Mouse (Mus musculus): ENCODE data around the gene Slc4a5. TPM values are rescaled to one million over a fixed set of nuclear protein-coding genes. Genes with fewer than 3 reads are reported as not detected.

Slc4a5 gene
- polyA plus RNA-seq, 1 experiment from 2014 or later = 1.1 TPM

GRCm38 (mm10) chr6:83197345-83198004, 22.2 kb upstream of the Slc4a5 start:
- no peak overlapping the region for H3K27ac ChIP-seq
- no peak overlapping the region for H3K9ac ChIP-seq
- H3K4me1 ChIP-seq = no peaks in the 10 kb centered on the region
- ATAC-seq (ENCODE audit: insufficient number of reproducible peaks, insufficient read depth, low FRiP score, low TSS enrichment) = no peak
- H3K36me3 ChIP-seq = peaks cover 81% of the 10 kb centered on the region
- H3K4me2 ChIP-seq (replicated peaks) = no peak overlapping the region
- no peaks in the 10 kb centered on the region for H3K9me3 ChIP-seq
- H3K27me3 ChIP-seq = no peaks in the 10 kb centered on the region
- 48% methylated on average over 15 of the region's 15 CpGs for WGBS
- H3K4me3 ChIP-seq = no peak overlapping the region

GRCm38 (mm10) chr6:83203320-83203719, 16.3 kb upstream of the Slc4a5 start:
- ATAC-seq (ENCODE audit: insufficient number of reproducible peaks, insufficient read depth, low FRiP score, low TSS enrichment) = no peak
- Histone ChIP-seq H3K27me3 (no peaks in the 10 kb centered on the region), H3K36me3 (peaks cover 22% of the 10 kb centered on the region), H3K9ac (no peak overlapping the region), H3K27ac (no peak overlapping the region), H3K4me1 (no peaks in the 10 kb centered on the region), H3K4me3 (no peak overlapping the region), H3K4me2 (replicated peaks) (no peak overlapping the region), H3K9me3 (no peaks in the 10 kb centered on the region)
- 90% methylated on average over 4 of the region's 4 CpGs for WGBS

GRCm38 (mm10) chr6:83205851-83206250, 13.8 kb upstream of the Slc4a5 start:
- H3K27ac ChIP-seq = no peak overlapping the region
- no peak for ATAC-seq (ENCODE audit: insufficient number of reproducible peaks, insufficient read depth, low FRiP score, low TSS enrichment)
- no peaks in the 10 kb centered on the region for H3K9me3 ChIP-seq
- 0 out of 2 replicates have a peak, but pooled peaks cover 5% of the 10 kb centered on the region for H3K4me1 ChIP-seq
- H3K4me2 ChIP-seq (replicated peaks) = no peak overlapping the region
- H3K36me3 ChIP-seq = no peaks in the 10 kb centered on the region
- no peak overlapping the region for H3K4me3 ChIP-seq
- no peak overlapping the region for H3K9ac ChIP-seq
- WGBS = 90% methylated on average over 3 of the region's 3 CpGs
- H3K27me3 ChIP-seq = no peaks in the 10 kb centered on the region

- H3K27me3 ChIP-seq = no peaks in the 10 kb centered on the region
- H3K27ac ChIP-seq = no peak overlapping the region
- no peak for ATAC-seq (ENCODE audit: insufficient number of reproducible peaks, insufficient read depth, low FRiP score, low TSS enrichment)
- H3K4me2 ChIP-seq (replicated peaks) = no peak overlapping the region
- H3K4me3 ChIP-seq = no peak overlapping the region
- no peaks in the 10 kb centered on the region for H3K36me3 ChIP-seq
- H3K4me1 ChIP-seq = 0 out of 2 replicates have a peak, but pooled peaks cover 5% of the 10 kb centered on the region
- H3K9ac ChIP-seq = no peak overlapping the region
- H3K9me3 ChIP-seq = no peaks in the 10 kb centered on the region
- 71% methylated on average over 11 of the region's 11 CpGs for WGBS
Observed at GRCm38 (mm10) chr6:83206321-83206720, 13.3 kb upstream of the Slc4a5 start.

- WGBS = 75% methylated on average over 9 of the region's 9 CpGs
Observed at GRCm38 (mm10) chr6:83207361-83208049, 12.1 kb upstream of the Slc4a5 start.

GRCm38 (mm10) chr6:83208050-83208400, 11.6 kb upstream of the Slc4a5 start:
- WGBS = 78% methylated on average over 2 of the region's 2 CpGs
- no peak overlapping the region for H3K27ac ChIP-seq
- no peak for ATAC-seq (ENCODE audit: insufficient number of reproducible peaks, insufficient read depth, low FRiP score, low TSS enrichment)

More at GRCm38 (mm10) chr6:83207361-83208049, 12.1 kb upstream of the Slc4a5 start:
- no peaks in the 10 kb centered on the region for H3K27me3 ChIP-seq
- H3K36me3 ChIP-seq = no peaks in the 10 kb centered on the region
- H3K4me1 ChIP-seq = 0 out of 2 replicates have a peak, but pooled peaks cover 6% of the 10 kb centered on the region
- H3K4me3 ChIP-seq = no peak overlapping the region
- no peak overlapping the region for H3K27ac ChIP-seq
- H3K9ac ChIP-seq = no peak overlapping the region
- no peak for ATAC-seq (ENCODE audit: insufficient number of reproducible peaks, insufficient read depth, low FRiP score, low TSS enrichment)
- H3K9me3 ChIP-seq = no peaks in the 10 kb centered on the region
- H3K4me2 ChIP-seq (replicated peaks) = no peak overlapping the region

GRCm38 (mm10) chr6:83210495-83210894, 9.1 kb upstream of the Slc4a5 start:
- H3K27ac ChIP-seq = no peak overlapping the region
- 52% methylated on average over 2 of the region's 2 CpGs for WGBS

More at GRCm38 (mm10) chr6:83208050-83208400, 11.6 kb upstream of the Slc4a5 start:
- H3K4me3 ChIP-seq = no peak overlapping the region
- no peak overlapping the region for H3K9ac ChIP-seq
- H3K9me3 ChIP-seq = no peaks in the 10 kb centered on the region
- H3K4me1 ChIP-seq = 0 out of 2 replicates have a peak, but pooled peaks cover 8% of the 10 kb centered on the region
- H3K36me3 ChIP-seq = no peaks in the 10 kb centered on the region
- no peaks in the 10 kb centered on the region for H3K27me3 ChIP-seq
- H3K4me2 ChIP-seq (replicated peaks) = no peak overlapping the region

GRCm38 (mm10) chr6:83211526-83211925, 8.1 kb upstream of the Slc4a5 start:
- no peak overlapping the region for H3K9ac ChIP-seq
- 0 out of 2 replicates have a peak, but pooled peaks cover 8% of the 10 kb centered on the region for H3K4me1 ChIP-seq
- H3K27me3 ChIP-seq = no peaks in the 10 kb centered on the region
- no peaks in the 10 kb centered on the region for H3K9me3 ChIP-seq
- H3K36me3 ChIP-seq = no peaks in the 10 kb centered on the region
- no peak overlapping the region for H3K4me3 ChIP-seq
- 28% methylated on average over 5 of the region's 5 CpGs for WGBS
- H3K27ac ChIP-seq = no peak overlapping the region
- H3K4me2 ChIP-seq (replicated peaks) = no peak overlapping the region
- ATAC-seq (ENCODE audit: insufficient number of reproducible peaks, insufficient read depth, low FRiP score, low TSS enrichment) = no peak

More at GRCm38 (mm10) chr6:83210495-83210894, 9.1 kb upstream of the Slc4a5 start:
- no peak overlapping the region for H3K4me2 ChIP-seq (replicated peaks)
- H3K4me3 ChIP-seq = no peak overlapping the region
- no peaks in the 10 kb centered on the region for H3K36me3 ChIP-seq
- no peaks in the 10 kb centered on the region for H3K9me3 ChIP-seq
- no peak overlapping the region for H3K9ac ChIP-seq
- H3K27me3 ChIP-seq = no peaks in the 10 kb centered on the region
- no peak for ATAC-seq (ENCODE audit: insufficient number of reproducible peaks, insufficient read depth, low FRiP score, low TSS enrichment)
- H3K4me1 ChIP-seq = 0 out of 2 replicates have a peak, but pooled peaks cover 8% of the 10 kb centered on the region

GRCm38 (mm10) chr6:83215002-83215666, 4.5 kb upstream of the Slc4a5 start:
- Histone ChIP-seq H3K27me3 (no peaks in the 10 kb centered on the region), H3K36me3 (no peaks in the 10 kb centered on the region), H3K4me1 (0 out of 2 replicates have a peak, but pooled peaks cover 8% of the 10 kb centered on the region), H3K9ac (no peak overlapping the region), H3K4me3 (no peak overlapping the region), H3K27ac (no peak overlapping the region), H3K4me2 (replicated peaks) (no peak overlapping the region), H3K9me3 (no peaks in the 10 kb centered on the region)
- 11% methylated on average over 7 of the region's 7 CpGs for WGBS
- ATAC-seq (ENCODE audit: insufficient number of reproducible peaks, insufficient read depth, low FRiP score, low TSS enrichment) = no peak; the same call in 1 of the 2 replicates

- no peak for ATAC-seq (ENCODE audit: insufficient number of reproducible peaks, insufficient read depth, low FRiP score, low TSS enrichment)
- Histone ChIP-seq H3K4me2 (replicated peaks) (no peak overlapping the region), H3K4me1 (peaks cover 11% of the 10 kb centered on the region), H3K4me3 (no peak overlapping the region), H3K27ac (no peak overlapping the region), H3K9ac (no peak overlapping the region), H3K36me3 (no peaks in the 10 kb centered on the region), H3K9me3 (no peaks in the 10 kb centered on the region), H3K27me3 (peaks cover 15% of the 10 kb centered on the region)
- WGBS = 41% methylated on average over 2 of the region's 2 CpGs
Observed at GRCm38 (mm10) chr6:83231486-83231885, 11.9 kb downstream of the Slc4a5 start.

GRCm38 (mm10) chr6:83233306-83233705, 13.7 kb downstream of the Slc4a5 start:
- ATAC-seq (ENCODE audit: insufficient number of reproducible peaks, insufficient read depth, low FRiP score, low TSS enrichment) = no peak
- Histone ChIP-seq H3K4me3 (no peak overlapping the region), H3K27me3 (peaks cover 16% of the 10 kb centered on the region), H3K4me1 (peaks cover 21% of the 10 kb centered on the region), H3K9ac (no peak overlapping the region), H3K4me2 (replicated peaks) (no peak overlapping the region), H3K36me3 (no peaks in the 10 kb centered on the region), H3K9me3 (no peaks in the 10 kb centered on the region), H3K27ac (no peak overlapping the region)
- WGBS = 77% methylated on average over 4 of the region's 4 CpGs
